Mouse (Mus musculus): Measurements from ENCODE around the gene Phactr4. TPM values are rescaled to one million over a fixed set of nuclear protein-coding genes. Genes with fewer than 3 reads are reported as not detected.
A peak's percentile ranks its signal among the peaks of the same experiment; 100 is the strongest.

Gene Phactr4
- total and polyA plus RNA-seq, 3 experiments = 8.7 to 22.4 (median 22.3) TPM

DNA sequence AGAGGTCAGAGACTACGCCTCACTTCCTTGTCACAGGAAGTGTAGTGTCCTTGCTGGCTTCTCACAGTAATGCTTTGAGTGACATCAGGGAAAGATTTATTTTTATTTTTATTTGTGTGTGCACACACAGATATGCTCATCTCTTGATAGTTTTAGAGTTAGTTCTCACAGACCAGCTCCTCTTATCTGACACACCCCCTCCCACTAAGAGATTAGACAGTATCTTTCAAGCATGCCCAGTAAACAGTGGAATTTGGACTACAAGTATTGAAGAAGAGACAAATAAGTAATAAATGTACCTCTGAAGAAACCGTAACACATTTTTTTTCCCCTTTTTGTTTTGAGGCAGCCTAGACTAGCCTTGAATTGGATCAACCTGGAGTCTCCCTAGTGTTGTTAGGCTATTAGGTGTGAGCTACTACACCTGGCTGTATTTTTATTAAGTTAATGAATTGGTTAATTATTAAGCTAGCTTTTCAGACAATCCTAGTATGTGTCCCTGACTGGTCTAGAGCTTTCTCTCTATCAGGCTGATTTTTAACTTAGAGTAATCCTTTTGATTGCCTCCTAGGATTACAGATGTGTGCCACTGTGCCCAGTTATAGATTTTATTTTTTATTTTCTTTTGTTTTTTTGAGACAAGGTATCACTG lies 41.2 kb downstream of the Phactr4 start:
- no peaks in the 10 kb centered on the region for H3K27me3 ChIP-seq (ENCODE audit: control insufficient read depth, insufficient read depth, low read length)
- H3K4me3 ChIP-seq = no peak overlapping the region
- no peak overlapping the region for H3K9ac ChIP-seq (ENCODE audit: low read depth, low read length)
- TF ChIP-seq POLR2A (IDR thresholded peaks at IDR 0.05; ENCODE audit: insufficient read depth, low read depth, low read length) = no peak
- H3K4me1 ChIP-seq (ENCODE audit: control insufficient read depth, insufficient read depth, low read length) = peaks cover 11% of the 10 kb centered on the region
- WGBS = 84% methylated on average over 2 of the region's 2 CpGs
- no peak for DNase-seq
- H3K36me3 ChIP-seq (ENCODE audit: control insufficient read depth, insufficient read depth, low read length) = peaks cover 16% of the 10 kb centered on the region
- H3K27ac ChIP-seq = no peak overlapping the region; the same call in 1 of the 2 replicates
- no peaks in the 10 kb centered on the region for H3K79me2 ChIP-seq (replicated peaks; ENCODE audit: control insufficient read depth, insufficient read depth, low read length)
- intact Hi-C loops (cut with DNase I) = no loop called here

DNA sequence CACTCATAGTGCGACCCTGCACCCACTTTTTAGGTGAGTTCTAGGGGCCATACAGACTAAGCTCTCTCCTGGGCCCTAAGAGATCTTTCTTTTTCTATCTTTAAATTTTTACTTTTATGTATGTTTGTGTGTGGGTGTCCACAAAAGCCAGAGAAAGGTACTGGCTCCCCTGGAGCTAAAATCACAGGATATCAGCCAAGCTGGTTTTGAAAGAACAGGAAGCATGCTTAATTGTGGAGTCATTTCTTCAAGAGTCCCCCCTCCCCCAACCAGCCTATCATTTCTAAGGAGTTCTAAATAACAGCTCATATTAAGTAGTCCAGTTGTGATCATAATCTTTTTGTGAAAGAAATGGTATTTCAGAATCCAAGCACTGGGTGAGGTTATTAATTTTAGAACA lies 48.5 kb downstream of the Phactr4 start:
- H3K79me2 ChIP-seq (replicated peaks; ENCODE audit: control insufficient read depth, insufficient read depth, low read length) = no peaks in the 10 kb centered on the region
- H3K27ac ChIP-seq = no peak overlapping the region
- TF ChIP-seq CTCF (IDR thresholded peaks at IDR 0.05) = no peak
- TF ChIP-seq POLR2A (IDR thresholded peaks at IDR 0.05; ENCODE audit: insufficient read depth, low read depth, low read length) = no peak
- TF ChIP-seq EP300 (IDR thresholded peaks at IDR 0.05; ENCODE audit: insufficient read depth, low read depth, low read length) = no peak
- no peaks in the 10 kb centered on the region for H3K4me1 ChIP-seq (ENCODE audit: control insufficient read depth, insufficient read depth, low read length)
- no peak for DNase-seq
- H3K36me3 ChIP-seq (ENCODE audit: control insufficient read depth, insufficient read depth, low read length) = peaks cover 2% of the 10 kb centered on the region; the same call in 1 of the 2 replicates
- intact Hi-C loops (cut with DNase I) = no loop called here
- H3K9ac ChIP-seq (ENCODE audit: low read depth, low read length) = no peak overlapping the region
- no peak overlapping the region for H3K4me3 ChIP-seq
- whole genome bisulfite sequencing = 86% methylated on average over 1 of the region's 1 CpGs
- no peaks in the 10 kb centered on the region for H3K27me3 ChIP-seq (ENCODE audit: control insufficient read depth, insufficient read depth, low read length)

DNA sequence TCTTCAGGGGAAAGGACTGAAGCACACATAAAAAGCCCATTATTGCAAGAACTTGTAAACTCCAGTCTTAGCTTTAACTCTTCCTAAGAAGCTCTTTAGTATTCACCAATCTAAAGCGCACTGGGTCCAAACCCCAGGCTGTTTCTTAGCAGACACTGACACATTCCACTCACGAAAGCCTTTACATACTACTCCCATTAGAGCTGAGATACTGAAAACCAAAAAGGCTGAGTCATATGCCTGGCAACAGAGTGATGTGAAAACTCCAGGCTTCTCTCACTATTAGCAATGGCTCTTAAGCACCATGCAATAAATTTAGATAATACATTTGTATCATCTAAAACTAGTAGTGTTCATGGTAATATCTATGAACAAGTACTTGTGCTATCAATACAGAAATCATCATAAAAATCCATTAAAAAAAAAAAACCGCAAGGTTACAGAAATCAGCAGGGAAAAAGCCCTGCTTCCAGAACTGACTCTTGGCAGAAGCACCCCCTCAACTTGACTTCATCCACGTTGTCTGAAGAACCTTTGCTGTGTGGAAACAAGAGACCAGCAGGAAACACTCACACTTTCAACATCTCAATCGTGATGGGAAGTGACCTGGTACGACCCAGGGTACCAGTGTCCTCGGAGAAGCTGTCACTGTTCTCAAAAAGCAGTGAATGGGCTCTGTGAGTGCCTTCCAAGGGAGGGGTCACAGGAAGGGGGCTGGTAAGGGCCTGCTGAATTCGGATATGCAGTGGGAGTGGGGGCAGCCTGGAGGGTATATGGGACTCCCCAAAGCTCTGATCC lies 52.1 kb downstream of the Phactr4 start:
- intact Hi-C loops (cut with DNase I) = no loop called here
- WGBS = 59% methylated on average over 8 of the region's 8 CpGs
- Histone ChIP-seq H3K27ac (no peak overlapping the region), H3K27me3 (ENCODE audit: control insufficient read depth, insufficient read depth, low read length) (no peaks in the 10 kb centered on the region), H3K4me3 (no peak overlapping the region), H3K36me3 (ENCODE audit: control insufficient read depth, insufficient read depth, low read length) (no peaks in the 10 kb centered on the region), H3K79me2 (replicated peaks; ENCODE audit: control insufficient read depth, insufficient read depth, low read length) (no peaks in the 10 kb centered on the region), H3K9ac (ENCODE audit: low read depth, low read length) (no peak overlapping the region), H3K4me1 (ENCODE audit: control insufficient read depth, insufficient read depth, low read length) (no peaks in the 10 kb centered on the region)
- no peak for DNase-seq
- TF ChIP-seq CTCF (IDR thresholded peaks at IDR 0.05) (no peak), EP300 (IDR thresholded peaks at IDR 0.05; ENCODE audit: insufficient read depth, low read depth, low read length) (no peak), POLR2A (IDR thresholded peaks at IDR 0.05; ENCODE audit: insufficient read depth, low read depth, low read length) (no peak)

DNA sequence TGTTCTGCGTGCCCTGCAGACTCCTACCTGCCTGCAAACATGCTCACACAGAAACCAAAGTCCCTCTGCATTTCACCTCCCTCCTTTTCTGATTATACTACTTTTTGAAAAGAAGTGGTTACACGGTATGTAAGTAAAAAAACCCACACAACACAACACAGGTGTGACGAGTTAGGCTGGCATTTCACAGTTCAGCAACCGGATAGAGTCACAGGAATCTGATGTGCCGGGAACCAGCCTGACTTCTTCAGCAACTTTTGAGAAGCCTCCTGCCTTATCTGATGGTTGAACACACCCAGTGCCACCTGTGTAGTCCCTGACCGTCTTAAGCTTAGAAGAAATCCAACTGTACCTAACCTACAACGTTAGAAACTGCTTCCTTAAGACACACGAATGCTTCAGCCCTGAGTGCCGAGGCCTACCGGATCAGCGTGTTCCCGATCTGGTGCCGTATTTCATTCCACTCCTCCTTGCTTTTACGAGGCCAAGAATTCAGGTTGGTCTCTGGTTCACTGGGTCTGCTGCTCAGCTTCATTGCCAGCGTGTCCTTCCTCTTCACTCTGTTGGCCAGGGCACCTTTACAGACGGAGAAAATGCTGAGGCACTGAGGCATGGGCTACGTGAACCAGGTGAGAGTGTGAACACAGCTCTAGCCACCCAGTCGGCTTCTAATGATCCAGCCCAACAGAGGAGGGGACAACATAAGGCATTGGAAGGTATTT lies 54.6 kb downstream of the Phactr4 start:
- no peak for DNase-seq
- Histone ChIP-seq H3K36me3 (ENCODE audit: control insufficient read depth, insufficient read depth, low read length) (no peaks in the 10 kb centered on the region), H3K27me3 (ENCODE audit: control insufficient read depth, insufficient read depth, low read length) (no peaks in the 10 kb centered on the region), H3K27ac (no peak overlapping the region), H3K4me3 (no peak overlapping the region), H3K4me1 (ENCODE audit: control insufficient read depth, insufficient read depth, low read length) (no peaks in the 10 kb centered on the region), H3K79me2 (replicated peaks; ENCODE audit: control insufficient read depth, insufficient read depth, low read length) (no peaks in the 10 kb centered on the region), H3K9ac (ENCODE audit: low read depth, low read length) (no peak overlapping the region)
- TF ChIP-seq CTCF (IDR thresholded peaks at IDR 0.05) = no peak
- no peak for TF ChIP-seq POLR2A (IDR thresholded peaks at IDR 0.05; ENCODE audit: insufficient read depth, low read depth, low read length)
- TF ChIP-seq EP300 (IDR thresholded peaks at IDR 0.05; ENCODE audit: insufficient read depth, low read depth, low read length) = 0 out of 2 replicates have a peak, but pooled peaks have one; percentile 3
- intact Hi-C loops (cut with DNase I) = no loop called here
- WGBS = 94% methylated on average over 18 of the region's 18 CpGs

DNA sequence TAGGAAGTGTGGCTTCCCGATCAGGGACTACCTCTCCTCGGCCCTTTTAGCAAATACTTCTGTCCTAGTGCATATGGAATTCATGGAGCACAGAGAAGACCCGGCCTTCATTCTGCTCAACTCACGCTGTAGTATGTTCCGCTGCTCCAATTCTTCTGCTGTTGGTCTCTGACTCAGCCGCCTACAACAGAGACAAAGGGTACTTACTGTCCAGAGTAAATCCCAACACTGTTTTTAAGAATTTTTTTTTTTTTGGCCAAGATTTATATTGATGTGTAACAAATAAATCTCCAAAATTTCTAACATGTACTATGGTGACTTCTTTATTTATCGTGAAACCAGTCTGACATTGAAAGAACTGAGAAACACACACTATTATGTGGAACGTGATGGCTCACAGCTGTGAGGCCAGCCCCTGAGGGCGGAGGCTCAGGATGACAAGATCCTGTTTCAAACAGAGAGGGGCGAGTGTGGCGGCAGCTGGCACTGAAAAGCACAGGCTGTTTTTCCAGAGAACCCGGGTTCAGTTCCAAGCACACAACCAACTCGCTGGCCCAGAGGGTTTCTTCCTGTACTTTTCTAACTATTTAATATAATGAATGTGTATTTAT lies 56.7 kb downstream of the Phactr4 start:
- TF ChIP-seq CTCF (IDR thresholded peaks at IDR 0.05) = no peak
- no peak for TF ChIP-seq POLR2A (IDR thresholded peaks at IDR 0.05; ENCODE audit: insufficient read depth, low read depth, low read length)
- TF ChIP-seq EP300 (IDR thresholded peaks at IDR 0.05; ENCODE audit: insufficient read depth, low read depth, low read length) = no peak
- intact Hi-C loops (cut with DNase I) = no loop called here
- Histone ChIP-seq H3K9ac (ENCODE audit: low read depth, low read length) (no peak overlapping the region), H3K79me2 (replicated peaks; ENCODE audit: control insufficient read depth, insufficient read depth, low read length) (no peaks in the 10 kb centered on the region), H3K4me1 (ENCODE audit: control insufficient read depth, insufficient read depth, low read length) (no peaks in the 10 kb centered on the region), H3K27me3 (ENCODE audit: control insufficient read depth, insufficient read depth, low read length) (no peaks in the 10 kb centered on the region), H3K27ac (no peak overlapping the region), H3K4me3 (no peak overlapping the region), H3K36me3 (ENCODE audit: control insufficient read depth, insufficient read depth, low read length) (no peaks in the 10 kb centered on the region; the same call in 1 of the 2 replicates)
- 79% methylated on average over 13 of the region's 13 CpGs for WGBS
- no peak for DNase-seq
